Mouse (Mus musculus) intestine, embryonic 14.5 days (tissue): ENCODE measurements around the gene Olfr432. TPM values are rescaled to one million over a fixed set of nuclear protein-coding genes. Genes with fewer than 3 reads are reported as not detected.

Source experiments
- ATAC-seq: fragments of 200-750 bp; cut with Nextera tagmentation; replicated peaks from 2 replicates; pipeline ENCODE4 v1.8.0; 2017; ENCODE audit warnings: low read depth, moderate number of reproducible peaks, moderate TSS enrichment, moderate library complexity; ENCODE audit not compliant: low FRiP score, low TSS enrichment
- DNase-seq: peaks from one replicate; pipeline ENCODE4 v3.0.0-alpha.2; 2018; ENCODE audit warnings: low spot score
- H3K27ac ChIP-seq: fragments of 300-500 bp; sonication (generic); 2 replicates; pipeline ENCODE4 v1.5.1; 2014; ENCODE audit warnings: low read depth, mild to moderate bottlenecking, control low read depth
- H3K27me3 ChIP-seq: fragments of 300-500 bp; sonication (generic); replicated peaks from 2 replicates; pipeline ENCODE4 v1.6.1; 2014; ENCODE audit warnings: low read length, control low read depth; ENCODE audit not compliant: control insufficient read depth, insufficient read depth
- H3K36me3 ChIP-seq: fragments of 300-500 bp; sonication (generic); 2 replicates; pipeline ENCODE4 v1.6.1; 2014; ENCODE audit warnings: low read length, control low read depth; ENCODE audit not compliant: control insufficient read depth, insufficient read depth
- H3K4me1 ChIP-seq: fragments of 300-500 bp; sonication (generic); replicated peaks from 2 replicates; pipeline ENCODE4 v1.6.1; 2014; ENCODE audit warnings: low read length, control low read depth, mixed read lengths; ENCODE audit not compliant: control insufficient read depth, insufficient read depth
- H3K4me2 ChIP-seq: fragments of 300-500 bp; sonication (generic); 2 replicates; pipeline ENCODE4 v1.6.1; 2014; ENCODE audit warnings: low read length
- H3K4me3 ChIP-seq: fragments of 300-500 bp; sonication (generic); 2 replicates; pipeline ENCODE4 v1.5.1; 2014; ENCODE audit warnings: low read depth, low read length, control low read depth, mixed read lengths
- H3K9ac ChIP-seq: fragments of 300-500 bp; sonication (generic); 2 replicates; pipeline ENCODE4 v1.6.1; 2014; ENCODE audit warnings: mild to moderate bottlenecking, low read length
- H3K9me3 ChIP-seq: fragments of 300-500 bp; sonication (generic); 2 replicates; pipeline ENCODE4 v1.6.1; 2016; ENCODE audit warnings: low read length, control low read depth; ENCODE audit not compliant: control insufficient read depth
- WGBS: fragments of 180-500 bp; shearing (Covaris S2); extraction: QIAGEN DNeasy Blood & Tissue Kit; methylation state at CpG from one replicate; pipeline ENCODE4 v1.1.7; 2014; 5-methylcytosine and 5-hydroxymethylcytosine counted together
- polyA plus RNA-seq: library from polyadenylated mRNA; unstranded; fragments of >200 nt; fragmentation: Nextera tagmentation; extraction: Ambion mirVana; gene quantifications from 2 replicates; pipeline ENCODE4 v1.2.1, GENCODE M21; 2014

Olfr432 gene
- polyA plus RNA-seq, 1 experiment from 2014 or later, result not detected

DNA sequence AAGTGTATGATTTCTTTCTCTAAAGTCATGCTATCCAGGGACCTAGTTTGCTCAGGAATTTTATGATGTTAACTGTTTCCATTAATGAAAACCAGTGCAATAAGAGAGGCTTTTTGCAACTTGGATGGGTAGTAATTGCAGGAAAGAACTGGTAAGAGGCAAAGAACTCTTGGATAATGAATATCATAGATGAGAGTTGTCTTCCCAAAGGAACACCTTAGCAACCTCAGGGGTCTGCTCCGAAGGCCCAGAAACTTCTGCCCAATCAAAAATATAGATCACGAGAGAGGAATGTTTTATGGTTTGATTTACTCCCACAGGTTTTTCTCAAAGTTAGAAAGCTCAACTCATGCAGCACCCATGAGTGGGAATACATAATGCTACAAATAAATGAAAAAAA is 35.0 kb downstream of the Olfr432 start, which contains the start of gene Olfr429:
Gene Olfr429, plus strand, starts transcription at position 301 of the 400 bp plus-strand sequence.
- no peaks in the 10 kb centered on the region for H3K9me3 ChIP-seq
- no peak within 1 kb of the TSS for H3K27ac ChIP-seq
- H3K4me2 ChIP-seq, result no peak within 1 kb of the TSS
- no peaks in the 10 kb centered on the region for H3K36me3 ChIP-seq
- no peak within 1 kb of the TSS for H3K9ac ChIP-seq
- ATAC-seq (no peak), DNase-seq (no peak)
- H3K27me3 ChIP-seq, result no peaks in the 10 kb centered on the region
- no peak within 1 kb of the TSS for H3K4me3 ChIP-seq
- 86% methylated on average over 2 of the region's 2 CpGs for WGBS
- no peaks in the 10 kb centered on the region for H3K4me1 ChIP-seq

DNA sequence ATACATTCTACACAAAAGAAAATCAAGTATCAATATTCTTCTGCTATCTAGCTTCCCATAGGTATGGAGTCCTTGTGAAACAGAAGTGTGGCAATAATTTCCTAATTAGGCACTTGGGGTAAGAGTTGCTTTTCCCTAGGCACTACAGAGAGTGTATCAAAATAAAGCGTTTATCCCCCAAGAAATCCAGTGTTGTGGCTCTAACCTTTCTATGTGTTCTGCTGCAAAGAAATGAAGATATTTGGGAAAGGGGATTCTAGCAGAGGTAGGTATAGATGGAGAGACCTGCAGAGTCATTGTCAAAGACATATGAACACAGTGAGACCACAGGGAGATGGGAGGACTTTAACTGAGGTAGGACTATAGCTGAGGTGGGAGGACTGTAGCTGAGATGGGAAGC is 47.6 kb downstream of the Olfr432 start, which contains the start of gene Olfr427:
Gene Olfr427, plus strand, starts transcription at position 301 of the 400 bp plus-strand sequence.
- DNase-seq, result no peak
- no peaks in the 10 kb centered on the region for H3K27me3 ChIP-seq
- ATAC-seq, result no peak
- H3K9me3 ChIP-seq, result no peaks in the 10 kb centered on the region
- no peaks in the 10 kb centered on the region for H3K4me1 ChIP-seq
- no peak within 1 kb of the TSS for H3K27ac ChIP-seq
- no peak within 1 kb of the TSS for H3K4me2 ChIP-seq
- H3K9ac ChIP-seq, result no peak within 1 kb of the TSS
- no peaks in the 10 kb centered on the region for H3K36me3 ChIP-seq
- WGBS, result 88% methylated on average over 1 of the region's 1 CpGs
- H3K4me3 ChIP-seq, result no peak within 1 kb of the TSS

DNA sequence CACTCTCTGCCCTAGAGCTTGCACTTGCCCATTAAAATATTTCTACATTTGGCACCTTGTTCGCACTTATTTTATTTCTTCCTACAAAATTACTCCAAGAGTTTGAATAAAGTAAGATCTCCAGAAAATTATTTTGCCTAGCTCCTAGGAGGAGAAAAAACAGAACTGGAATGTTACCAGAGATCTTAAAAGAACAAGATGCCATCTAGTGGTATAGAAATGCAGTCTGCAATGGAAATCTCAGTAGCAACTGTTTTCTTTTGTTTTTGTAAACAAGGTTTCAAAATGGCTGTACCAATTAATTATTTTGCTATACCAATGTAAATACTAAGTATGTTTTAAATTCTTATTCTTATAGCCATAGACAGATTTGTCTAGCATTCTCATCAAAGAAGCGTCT is 54.7 kb downstream of the Olfr432 start:
- Histone ChIP-seq H3K36me3 (no peaks in the 10 kb centered on the region), H3K27me3 (no peaks in the 10 kb centered on the region), H3K4me1 (no peaks in the 10 kb centered on the region), H3K9ac (no peak overlapping the region), H3K4me2 (no peak overlapping the region), H3K4me3 (no peak overlapping the region), H3K27ac (no peak overlapping the region), H3K9me3 (no peaks in the 10 kb centered on the region)
- WGBS, result 60% methylated on average over 2 of the region's 2 CpGs
- DNase-seq (no peak), ATAC-seq (no peak)

Other genes with a start within 250 kb of the Olfr432 start
- gene Ifi211, start 136.2 kb upstream of the Olfr432 start, polyA plus RNA-seq, result 0.64 and 0.83 TPM in 2 replicates
- gene Mndal, start 106.7 kb upstream of the Olfr432 start, polyA plus RNA-seq, result 2.0 and 3.0 TPM in 2 replicates
- gene Ifi203, start 106.5 kb upstream of the Olfr432 start, polyA plus RNA-seq, result 1.3 and 1.5 TPM in 2 replicates
- not detected in 2 replicates for gene Ifi202b, start 66.5 kb upstream of the Olfr432 start, polyA plus RNA-seq
- gene Ifi205, start 17.4 kb upstream of the Olfr432 start, polyA plus RNA-seq, result 0.69 and 0.88 TPM in 2 replicates
- gene Olfr433, start 8.5 kb upstream of the Olfr432 start, polyA plus RNA-seq, result 0.07 and 0.08 TPM in 2 replicates
- not detected in 2 replicates for gene Olfr430, start 17.4 kb downstream of the Olfr432 start, polyA plus RNA-seq
- gene Olfr429, start 35.1 kb downstream of the Olfr432 start, polyA plus RNA-seq, result not detected in 2 replicates
- not detected in 2 replicates for gene Olfr427, start 47.7 kb downstream of the Olfr432 start, polyA plus RNA-seq
- gene Olfr231, start 72.0 kb downstream of the Olfr432 start, polyA plus RNA-seq, result not detected in 2 replicates
- gene Olfr424, start 82.3 kb downstream of the Olfr432 start, polyA plus RNA-seq, result not detected in 2 replicates
- gene Olfr420, start 106.4 kb downstream of the Olfr432 start, polyA plus RNA-seq, result not detected in 2 replicates
- 0.68 and 0.79 TPM in 2 replicates for gene Spta1, start 123.6 kb downstream of the Olfr432 start, polyA plus RNA-seq
- not detected in 2 replicates for gene Olfr419, start 202.9 kb downstream of the Olfr432 start, polyA plus RNA-seq